Mouse (Mus musculus) spleen, adult 2 months (tissue): ENCODE measurements around the gene Gatad2b. TPM values are rescaled to one million over a fixed set of nuclear protein-coding genes. Genes with fewer than 3 reads are reported as not detected.

ENCODE experiments used
- DNase-seq, 2 experiments: peaks; one replicate each; pipeline versions ENCODE4 v3.0.0 to v3.0.0-alpha.2; 2012 to 2021; ENCODE audit warnings: low spot score in 2 of 2, low read depth in 1 of 2
- H3K27ac ChIP-seq: fragments of 200-500 bp; 2 replicates; pipeline ENCODE4 v1.5.1; 2012; ENCODE audit warnings: low read length, inconsistent platforms; ENCODE audit not compliant: insufficient read depth
- H3K27me3 ChIP-seq: fragments of 200-500 bp; 2 replicates; pipeline ENCODE4 v1.6.1; 2012; ENCODE audit warnings: mild to moderate bottlenecking, moderate library complexity, low read length, inconsistent platforms; ENCODE audit not compliant: control insufficient read depth, insufficient read depth
- H3K36me3 ChIP-seq: fragments of 200-500 bp; 2 replicates; pipeline ENCODE4 v1.6.1; 2012; ENCODE audit warnings: mild to moderate bottlenecking, low read length, inconsistent platforms; ENCODE audit not compliant: control insufficient read depth, insufficient read depth
- H3K4me1 ChIP-seq: fragments of 200-500 bp; 2 replicates; pipeline ENCODE4 v1.6.1; 2011; ENCODE audit warnings: inconsistent platforms; ENCODE audit not compliant: control insufficient read depth, insufficient read depth, insufficient read length
- H3K4me3 ChIP-seq: fragments of 200-500 bp; 2 replicates; pipeline ENCODE4 v1.5.1; 2011; ENCODE audit warnings: mild to moderate bottlenecking, inconsistent platforms; ENCODE audit not compliant: insufficient read depth, insufficient read length; ENCODE audit errors: extremely low read depth
- CTCF ChIP-seq: fragments of 200-500 bp; IDR thresholded peaks from 2 replicates; pipeline ENCODE4 v1.5.1; 2011; ENCODE audit warnings: mild to moderate bottlenecking, inconsistent platforms; ENCODE audit not compliant: insufficient read depth, insufficient read length, insufficient replicate concordance; ENCODE audit errors: extremely low read depth
- POLR2A ChIP-seq: fragments of 200-500 bp; IDR thresholded peaks from 2 replicates; pipeline ENCODE4 v1.6.1; 2011; ENCODE audit warnings: low read depth, low read length, inconsistent platforms
- WGBS: fragments of 180-500 bp; shearing (Covaris S2); methylation state at CpG from one replicate; pipeline ENCODE4 v1.1.7; 2018; 5-methylcytosine and 5-hydroxymethylcytosine counted together
- polyA plus RNA-seq: library from polyadenylated mRNA; depleted of rRNA; stranded (reverse); fragments of >200 nt; gene quantifications from 2 replicates; pipeline ENCODE4 v1.2.3, GENCODE M21; 2012

Gatad2b gene
- polyA plus RNA-seq, 1 experiment, result 26.9 TPM

DNA sequence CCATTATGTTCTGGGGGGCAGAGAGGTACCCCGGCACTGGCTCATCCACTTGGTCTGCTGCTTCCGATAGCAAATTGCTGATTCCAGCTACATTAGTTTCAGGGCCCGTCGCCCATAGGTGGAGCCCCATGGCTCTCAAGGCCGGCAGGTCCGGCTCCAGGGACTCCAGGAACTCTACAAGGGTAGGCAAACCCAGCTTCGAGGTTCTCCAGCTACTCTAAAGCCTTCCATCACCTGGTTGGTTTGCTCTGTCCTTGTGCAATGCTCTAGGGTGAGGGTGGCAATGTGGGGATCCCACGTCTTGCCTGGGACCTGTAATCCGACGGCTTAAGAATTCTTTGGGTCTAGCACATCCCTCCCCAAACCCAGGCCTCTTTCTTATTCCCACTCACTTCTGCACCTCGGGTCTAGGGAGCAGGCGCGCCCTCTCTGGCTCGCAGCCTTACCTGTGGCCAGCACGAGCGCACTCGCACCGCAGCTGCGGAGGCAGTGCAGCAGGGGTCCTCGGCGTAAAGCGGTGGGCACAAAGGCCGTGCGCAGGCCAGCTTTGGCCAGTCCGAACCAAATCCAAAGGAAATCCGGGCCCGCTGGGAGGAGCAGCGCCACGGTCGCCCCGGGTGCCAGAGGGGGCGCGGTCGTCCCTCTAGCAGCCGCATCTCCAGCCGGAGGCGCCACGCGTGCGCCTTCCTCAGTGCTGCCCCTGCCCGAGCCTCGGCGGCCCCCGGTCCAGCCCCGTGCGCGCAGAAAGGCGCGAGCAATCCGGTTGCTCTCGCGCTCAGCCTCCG lies 95.9 kb downstream of the Gatad2b start:
- Histone ChIP-seq H3K36me3 (peaks cover 17% of the 10 kb centered on the region), H3K4me3 (peak overlapping the region; percentile 41; the same call in 1 of the 2 replicates), H3K27ac (no peak overlapping the region), H3K4me1 (peaks cover 18% of the 10 kb centered on the region), H3K27me3 (peaks cover 6% of the 10 kb centered on the region; the same call in 1 of the 2 replicates)
- 12% methylated on average over 53 of the region's 53 CpGs for WGBS
- DNase-seq, result no peak
- no peak for TF ChIP-seq POLR2A
- TF ChIP-seq CTCF, result no peak

DNA sequence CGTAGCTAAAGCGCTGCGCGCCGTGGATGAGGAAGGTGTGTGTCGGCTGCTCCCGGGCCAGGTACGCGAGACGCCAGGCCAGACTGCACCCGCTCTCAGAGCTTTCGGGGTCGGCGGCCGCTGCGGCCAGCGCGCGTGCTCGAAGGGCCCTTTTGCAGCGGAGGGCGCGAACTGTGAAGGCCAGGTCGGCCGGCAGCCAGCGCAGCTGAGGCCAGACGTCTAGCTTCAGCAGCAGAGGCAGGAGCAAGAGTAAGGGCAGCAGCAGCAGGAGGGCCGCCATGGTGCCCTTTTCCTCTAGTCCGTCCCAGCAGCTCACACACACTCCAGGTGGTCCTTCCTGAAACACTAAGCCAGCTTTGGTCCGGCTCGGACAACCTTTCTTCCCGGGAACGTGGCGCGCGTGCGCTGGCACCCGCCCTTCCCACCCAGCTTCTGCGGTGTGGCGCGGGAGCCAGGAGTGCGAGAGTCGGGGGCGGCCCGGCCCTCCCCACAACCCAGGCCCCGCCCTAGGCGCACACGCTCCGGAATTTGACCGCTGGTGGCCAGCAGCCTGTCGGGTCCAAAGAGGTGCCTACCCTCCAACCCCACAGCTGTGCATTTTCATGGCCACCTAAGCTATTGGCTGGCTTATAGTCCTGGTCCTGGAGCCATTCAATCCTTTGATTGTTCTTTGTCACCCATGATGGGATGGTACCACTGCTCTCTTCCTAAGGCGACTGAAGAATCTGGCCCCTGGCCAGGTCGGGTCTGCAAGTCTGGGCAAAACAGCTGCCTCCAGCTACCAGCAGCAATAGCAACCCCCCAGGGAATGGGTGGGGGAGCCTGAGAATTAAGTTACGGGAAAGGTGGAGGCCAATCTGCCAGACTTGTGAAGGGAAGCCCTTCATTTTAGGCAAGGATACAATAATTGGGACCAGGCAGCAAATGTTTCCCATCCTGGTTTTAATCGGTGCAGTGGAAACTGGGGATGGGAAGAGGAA lies 96.8 kb downstream of the Gatad2b start, which contains the start of gene Slc27a3:
Gene Slc27a3 (minus strand): TSS at position 428 of the 980 bp plus-strand sequence.
- DNase-seq, result no peak
- WGBS, result 3% methylated on average over 54 of the region's 55 CpGs
- Histone ChIP-seq H3K4me1 (peaks cover 13% of the 10 kb centered on the region), H3K4me3 (peak within 1 kb of the TSS; percentile 41; the same call in 1 of the 2 replicates), H3K27me3 (peaks cover 6% of the 10 kb centered on the region; the same call in 1 of the 2 replicates), H3K36me3 (peaks cover 18% of the 10 kb centered on the region), H3K27ac (no peak within 1 kb of the TSS)
- no peak for TF ChIP-seq CTCF
- TF ChIP-seq POLR2A, result no peak

- 78% methylated on average over 4 of the region's 4 CpGs for WGBS
- DNase-seq, result no peak
- Histone ChIP-seq H3K27me3 (peaks cover 6% of the 10 kb centered on the region; the same call in 1 of the 2 replicates), H3K4me3 (no peak overlapping the region), H3K36me3 (peaks cover 19% of the 10 kb centered on the region), H3K4me1 (peaks cover 13% of the 10 kb centered on the region), H3K27ac (no peak overlapping the region)
- TF ChIP-seq CTCF (no peak), POLR2A (no peak)
Observed at GRCm38 (mm10) chr3:90391004-90391403, 98.0 kb downstream of the Gatad2b start.

- H3K4me1 ChIP-seq, result peaks cover 13% of the 10 kb centered on the region
- peaks cover 6% of the 10 kb centered on the region; the same call in 1 of the 2 replicates for H3K27me3 ChIP-seq
- peaks cover 21% of the 10 kb centered on the region for H3K36me3 ChIP-seq
- TF ChIP-seq POLR2A (no peak), CTCF (no peak)
- WGBS, result 95% methylated on average over 8 of the region's 8 CpGs
- no peak for DNase-seq
- H3K4me3 ChIP-seq, result no peak overlapping the region
- H3K27ac ChIP-seq, result no peak overlapping the region
Observed at GRCm38 (mm10) chr3:90391941-90392340, 99.0 kb downstream of the Gatad2b start.

GRCm38 (mm10) chr3:90392661-90393060 lies 99.7 kb downstream of the Gatad2b start:
- Histone ChIP-seq H3K36me3 (peaks cover 21% of the 10 kb centered on the region), H3K4me3 (no peak overlapping the region), H3K27me3 (peaks cover 6% of the 10 kb centered on the region; the same call in 1 of the 2 replicates), H3K4me1 (peaks cover 13% of the 10 kb centered on the region), H3K27ac (no peak overlapping the region)
- no peak for TF ChIP-seq POLR2A
- no peak for TF ChIP-seq CTCF
- DNase-seq, result no peak
- WGBS, result 79% methylated on average over 3 of the region's 3 CpGs

GRCm38 (mm10) chr3:90395629-90396028 lies 102.7 kb downstream of the Gatad2b start:
- Histone ChIP-seq H3K36me3 (peaks cover 28% of the 10 kb centered on the region), H3K27ac (no peak overlapping the region), H3K27me3 (no peaks in the 10 kb centered on the region), H3K4me3 (no peak overlapping the region), H3K4me1 (no peaks in the 10 kb centered on the region)
- WGBS, result 75% methylated on average over 3 of the region's 3 CpGs
- DNase-seq, result no peak
- TF ChIP-seq CTCF (no peak), POLR2A (no peak)
